Mouse (Mus musculus) neural tube, embryonic 15.5 days (tissue): ENCODE measurements around the gene Fam83e. TPM values are rescaled to one million over a fixed set of nuclear protein-coding genes. Genes with fewer than 3 reads are reported as not detected.

Source experiments
- ATAC-seq: fragments of 200-750 bp; cut with Nextera tagmentation; 2 replicates; pipeline ENCODE4 v1.8.0; 2017; ENCODE audit warnings: mild to moderate bottlenecking, moderate TSS enrichment, moderate library complexity; ENCODE audit not compliant: low FRiP score
- H3K27ac ChIP-seq: fragments of 300-500 bp; sonication (generic); replicated peaks from 2 replicates; pipeline ENCODE4 v1.5.1; 2015; ENCODE audit warnings: mild to moderate bottlenecking, inconsistent platforms
- H3K27me3 ChIP-seq: fragments of 300-500 bp; sonication (generic); replicated peaks from 2 replicates; pipeline ENCODE4 v1.6.1; 2015; ENCODE audit warnings: inconsistent platforms
- H3K36me3 ChIP-seq: fragments of 300-500 bp; sonication (generic); 2 replicates; pipeline ENCODE4 v1.6.1; 2015; ENCODE audit warnings: inconsistent platforms
- H3K4me1 ChIP-seq: fragments of 300-500 bp; sonication (generic); 2 replicates; pipeline ENCODE4 v1.6.1; 2015; ENCODE audit warnings: inconsistent platforms
- H3K4me2 ChIP-seq: fragments of 300-500 bp; sonication (generic); 2 replicates; pipeline ENCODE4 v1.6.1; 2015; ENCODE audit warnings: inconsistent platforms, mild to moderate bottlenecking, moderate library complexity
- H3K4me3 ChIP-seq: fragments of 300-500 bp; sonication (generic); replicated peaks from 2 replicates; pipeline ENCODE4 v1.5.1; 2015; ENCODE audit warnings: mild to moderate bottlenecking, inconsistent platforms
- H3K9ac ChIP-seq: fragments of 300-500 bp; sonication (generic); replicated peaks from 2 replicates; pipeline ENCODE4 v1.6.1; 2015; ENCODE audit warnings: mild to moderate bottlenecking, inconsistent platforms
- H3K9me3 ChIP-seq: fragments of 300-500 bp; sonication (generic); replicated peaks from 2 replicates; pipeline ENCODE4 v1.6.1; 2016; ENCODE audit warnings: inconsistent platforms
- WGBS: fragments of 180-500 bp; shearing (Covaris S2); methylation state at CpG from one replicate; pipeline ENCODE4 v1.1.7; 2015; ENCODE audit warnings: mixed read lengths; 5-methylcytosine and 5-hydroxymethylcytosine counted together
- polyA plus RNA-seq: library from polyadenylated mRNA; unstranded; fragments of >200 nt; fragmentation: Nextera tagmentation; extraction: Ambion mirVana; gene quantifications from 2 replicates; pipeline ENCODE4 v1.2.1, GENCODE M21; 2015

Gene Fam83e
- polyA plus RNA-seq, 1 experiment from 2014 or later: 0.50 TPM

DNA sequence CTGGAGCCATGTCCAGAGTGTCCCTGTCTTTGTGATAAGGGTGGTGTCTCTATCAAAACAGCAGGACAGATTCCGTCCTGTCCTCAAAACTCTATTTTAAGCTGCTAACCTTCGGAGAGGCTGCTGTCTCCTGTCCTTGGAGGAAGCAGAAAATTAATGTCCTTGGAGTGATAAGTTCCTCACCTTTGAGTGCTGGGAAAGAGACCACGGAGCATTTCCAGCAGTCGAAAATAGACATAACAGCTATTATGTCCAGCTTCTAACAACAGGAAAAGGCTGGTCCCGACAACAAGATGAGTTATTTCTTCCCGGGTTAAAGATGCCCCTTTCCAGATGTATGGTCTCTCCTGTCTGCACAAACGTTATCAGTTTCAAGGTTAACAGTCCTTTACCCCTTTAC is 54.2 kb downstream of the Fam83e start:
- Histone ChIP-seq H3K27me3 (0 out of 2 replicates have a peak, but pooled peaks cover 3% of the 10 kb centered on the region), H3K36me3 (no peaks in the 10 kb centered on the region), H3K4me2 (no peak overlapping the region), H3K9ac (no peak overlapping the region), H3K4me3 (no peak overlapping the region), H3K9me3 (no peaks in the 10 kb centered on the region), H3K27ac (no peak overlapping the region), H3K4me1 (peaks cover 5% of the 10 kb centered on the region; the same call in 1 of the 2 replicates)
- ATAC-seq: no peak
- WGBS: 88% methylated on average over 7 of the region's 7 CpGs

Other genes starting within 250 kb of the Fam83e start
- 0.15 and 0.59 TPM in 2 replicates for gene Tulp2, start 239.3 kb upstream of the Fam83e start, polyA plus RNA-seq
- not detected in 2 replicates for gene Gm45808, start 234.4 kb upstream of the Fam83e start, polyA plus RNA-seq
- 4.2 and 4.8 TPM in 2 replicates for gene Dhdh, start 232.4 kb upstream of the Fam83e start, polyA plus RNA-seq
- gene Nucb1, start 210.8 kb upstream of the Fam83e start, polyA plus RNA-seq: 140 and 158 TPM in 2 replicates
- 17.8 and 18.4 TPM in 2 replicates for gene Ppp1r15a, start 194.9 kb upstream of the Fam83e start, polyA plus RNA-seq
- gene Plekha4, start 194.9 kb upstream of the Fam83e start, polyA plus RNA-seq: 4.3 and 4.7 TPM in 2 replicates
- gene Hsd17b14, start 166.3 kb upstream of the Fam83e start, polyA plus RNA-seq: 0.93 TPM in 1 of 2 replicates, not detected in the other
- gene Bcat2, start 151.1 kb upstream of the Fam83e start, polyA plus RNA-seq: 25.4 and 31.9 TPM in 2 replicates
- gene Fgf21, start 105.7 kb upstream of the Fam83e start, polyA plus RNA-seq: 0.17 and 2.3 TPM in 2 replicates
- gene Fut1, start 103.9 kb upstream of the Fam83e start, polyA plus RNA-seq: 0.69 TPM in 1 of 2 replicates, not detected in the other
- 0.14 TPM in 1 of 2 replicates, not detected in the other for gene Izumo1, start 99.4 kb upstream of the Fam83e start, polyA plus RNA-seq
- 15.4 and 17.6 TPM in 2 replicates for gene Rasip1, start 93.7 kb upstream of the Fam83e start, polyA plus RNA-seq
- gene Mamstr, start 81.2 kb upstream of the Fam83e start, polyA plus RNA-seq: 4.5 and 5.6 TPM in 2 replicates
- 0.36 and 2.5 TPM in 2 replicates for gene Fut2, start 54.8 kb upstream of the Fam83e start, polyA plus RNA-seq
- gene Ntn5, start 37.2 kb upstream of the Fam83e start, polyA plus RNA-seq: 1.7 and 1.9 TPM in 2 replicates
- gene Sec1, start 26.8 kb upstream of the Fam83e start, polyA plus RNA-seq: 0.47 and 0.77 TPM in 2 replicates
- 57.0 and 71.4 TPM in 2 replicates for gene Car11, start 21.4 kb upstream of the Fam83e start, polyA plus RNA-seq
- 3.3 and 3.9 TPM in 2 replicates for gene Dbp, start 16.1 kb upstream of the Fam83e start, polyA plus RNA-seq
- gene Rpl18, start 5.8 kb upstream of the Fam83e start, polyA plus RNA-seq: 573 and 682 TPM in 2 replicates
- gene Sphk2, start 3.2 kb upstream of the Fam83e start, polyA plus RNA-seq: 23.0 and 25.7 TPM in 2 replicates
- not detected in 2 replicates for gene Spaca4, start 4.6 kb downstream of the Fam83e start, polyA plus RNA-seq
- gene Lmtk3, start 62.5 kb downstream of the Fam83e start, polyA plus RNA-seq: 19.3 and 26.0 TPM in 2 replicates
- 7.1 and 8.6 TPM in 2 replicates for gene Sult2b1, start 63.5 kb downstream of the Fam83e start, polyA plus RNA-seq
- gene Cyth2, start 93.4 kb downstream of the Fam83e start, polyA plus RNA-seq: 211 and 253 TPM in 2 replicates
- gene Kcnj14, start 103.6 kb downstream of the Fam83e start, polyA plus RNA-seq: 1.4 and 1.7 TPM in 2 replicates
- 40.7 and 48.9 TPM in 2 replicates for gene Grwd1, start 109.7 kb downstream of the Fam83e start, polyA plus RNA-seq
- gene Kdelr1, start 151.6 kb downstream of the Fam83e start, polyA plus RNA-seq: 55.7 and 65.9 TPM in 2 replicates
- gene Grin2d, start 157.2 kb downstream of the Fam83e start, polyA plus RNA-seq: 3.2 and 4.2 TPM in 2 replicates
- gene Syngr4, start 175.5 kb downstream of the Fam83e start, polyA plus RNA-seq: 0.37 and 0.52 TPM in 2 replicates
- gene Tmem143, start 175.7 kb downstream of the Fam83e start, polyA plus RNA-seq: 7.5 and 7.8 TPM in 2 replicates
- 48.2 and 70.1 TPM in 2 replicates for gene Emp3, start 200.2 kb downstream of the Fam83e start, polyA plus RNA-seq
- 5.9 and 6.2 TPM in 2 replicates for gene Ccdc114, start 202.9 kb downstream of the Fam83e start, polyA plus RNA-seq